Mouse (Mus musculus) bone marrow, adult 2 months (tissue): Measurements from ENCODE around the gene Enho.

ENCODE experiments used
- CTCF ChIP-seq: fragments of 200-500 bp; IDR thresholded peaks from 2 replicates; pipeline ENCODE4 v1.5.1; 2011; ENCODE audit warnings: low read length, control low read depth; ENCODE audit not compliant: control insufficient read depth, insufficient read depth
- POLR2A ChIP-seq: fragments of 200-500 bp; IDR thresholded peaks from 2 replicates; pipeline ENCODE4 v1.6.1; 2011; ENCODE audit warnings: low read depth, mild to moderate bottlenecking, control low read depth, low read length, borderline replicate concordance; ENCODE audit not compliant: control insufficient read depth

- TF ChIP-seq POLR2A (no peak), CTCF (no peak)
These were observed 41.8 kb upstream of the Enho start for GRCm38 (mm10) chr4:41681947-41682346.
